Mouse (Mus musculus) embryo, embryonic 11 days (tissue): ENCODE results near the gene Fgf10.

ENCODE experiments used
- DNase-seq: peaks from one replicate; pipeline ENCODE4 v3.0.0-alpha.2; 2015

Gene Fgf10

GRCm38 (mm10) chr13:118669491-118669890 is at the start of gene Fgf10:
TSS of gene Fgf10 (plus strand) at chr13:118669791.
- DNase-seq: peak; percentile 9

- no peak for DNase-seq
Observed at GRCm38 (mm10) chr13:118629661-118630428, 39.7 kb upstream of the Fgf10 start.

DNA sequence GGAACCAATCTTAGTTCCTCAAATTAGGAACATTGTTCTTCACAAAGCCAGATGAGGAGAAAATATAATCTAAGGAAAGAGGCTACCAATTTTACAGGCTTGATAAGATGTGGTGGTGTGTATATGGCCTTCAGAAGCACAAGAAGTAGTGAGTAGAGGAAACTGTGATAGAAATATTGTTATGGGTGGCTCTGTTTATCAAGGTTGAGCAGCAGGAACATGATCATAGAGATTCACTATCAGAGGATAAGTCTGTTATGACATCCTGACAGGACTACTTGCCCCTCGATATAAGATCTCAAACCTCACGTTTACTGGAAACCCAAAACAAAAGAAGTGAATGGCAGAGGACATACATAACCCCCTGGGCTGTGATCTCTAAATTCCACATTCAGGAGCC is 38.1 kb upstream of the Fgf10 start:
- no peak for DNase-seq

DNA sequence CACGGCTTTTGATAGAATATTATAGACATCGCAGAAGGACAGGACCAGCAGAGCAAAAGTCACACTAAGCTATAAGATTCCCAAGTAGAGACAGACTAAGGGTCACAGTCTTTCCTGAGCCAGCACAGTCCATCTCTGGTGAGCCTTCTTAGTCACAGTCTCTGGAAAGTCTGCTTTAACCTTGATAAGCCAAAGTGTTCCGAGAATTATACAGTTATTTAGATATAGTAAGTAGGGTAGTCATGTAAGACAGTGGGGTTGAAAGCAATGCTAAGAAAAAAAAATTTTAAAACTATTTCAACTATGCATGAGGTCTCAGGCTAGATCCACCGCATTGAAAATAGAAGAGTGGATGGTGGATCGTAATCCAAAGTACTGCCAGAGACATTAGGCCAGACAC is 33.5 kb upstream of the Fgf10 start:
- DNase-seq: no peak

DNA sequence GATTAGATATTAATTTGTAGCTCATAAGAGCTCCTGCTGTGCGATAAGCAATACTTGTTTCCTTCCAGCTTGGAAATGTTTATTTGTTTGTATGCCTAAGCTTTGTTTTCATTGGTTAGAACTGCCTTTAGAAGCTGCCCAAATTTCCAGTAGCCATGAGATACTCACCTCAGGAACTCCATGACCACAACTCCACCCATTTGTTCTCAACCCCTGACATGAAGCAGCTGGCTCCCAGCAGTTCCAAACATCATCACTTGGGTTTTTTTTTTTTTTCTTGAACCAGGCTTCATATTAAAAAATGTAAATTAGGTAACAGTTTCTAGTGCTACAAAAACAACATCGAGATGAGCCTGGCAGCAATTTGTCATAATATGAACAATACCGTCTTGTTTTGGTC is 27.0 kb upstream of the Fgf10 start:
- DNase-seq: no peak

GRCm38 (mm10) chr13:118643138-118643537 is 26.5 kb upstream of the Fgf10 start:
- no peak for DNase-seq

DNA sequence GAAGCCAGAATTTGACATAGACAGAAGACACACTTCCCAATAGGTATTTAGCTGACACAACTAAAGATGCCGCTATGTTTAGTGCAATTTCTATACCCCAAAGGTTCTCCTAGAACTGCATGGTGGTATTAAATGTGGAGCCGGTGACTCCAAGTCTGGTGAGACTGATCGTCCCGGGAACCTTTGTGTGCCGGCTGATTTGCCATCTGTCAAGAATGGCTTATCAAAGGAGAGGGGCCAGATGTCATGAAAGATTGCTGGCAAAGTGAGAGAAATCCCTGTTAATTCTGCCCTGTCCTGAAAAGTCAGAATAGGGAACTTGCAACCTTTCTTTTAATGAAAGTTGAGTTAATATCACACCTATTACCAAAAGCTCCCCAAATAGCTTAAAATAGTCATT is 12.6 kb upstream of the Fgf10 start:
- no peak for DNase-seq

GRCm38 (mm10) chr13:118658031-118658430 is 11.6 kb upstream of the Fgf10 start:
- DNase-seq: no peak

GRCm38 (mm10) chr13:118658608-118659326 is 10.8 kb upstream of the Fgf10 start:
- no peak for DNase-seq

- DNase-seq: no peak
Observed at GRCm38 (mm10) chr13:118661664-118662063, 7.9 kb upstream of the Fgf10 start.

GRCm38 (mm10) chr13:118664901-118665300 is 4.7 kb upstream of the Fgf10 start:
- no peak for DNase-seq

DNA sequence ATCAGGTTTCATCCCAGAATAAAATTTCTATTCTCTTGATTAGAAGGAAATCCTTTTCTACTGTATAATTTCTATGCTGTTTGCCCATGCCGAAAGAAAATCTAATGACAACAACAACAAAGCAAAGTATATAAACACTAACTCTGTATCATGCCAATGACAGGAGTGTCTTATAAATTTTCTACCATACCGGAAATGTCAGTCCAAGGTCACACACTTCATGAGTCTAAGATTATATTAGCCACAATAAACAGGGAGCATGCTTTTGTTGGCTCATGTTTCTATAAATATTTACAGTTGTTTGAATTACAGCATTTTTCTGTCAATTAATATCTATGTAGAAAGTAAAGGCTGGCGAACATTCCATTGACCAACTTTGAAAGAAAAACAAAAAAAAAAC is 9.6 kb downstream of the Fgf10 start:
- no peak for DNase-seq

DNA sequence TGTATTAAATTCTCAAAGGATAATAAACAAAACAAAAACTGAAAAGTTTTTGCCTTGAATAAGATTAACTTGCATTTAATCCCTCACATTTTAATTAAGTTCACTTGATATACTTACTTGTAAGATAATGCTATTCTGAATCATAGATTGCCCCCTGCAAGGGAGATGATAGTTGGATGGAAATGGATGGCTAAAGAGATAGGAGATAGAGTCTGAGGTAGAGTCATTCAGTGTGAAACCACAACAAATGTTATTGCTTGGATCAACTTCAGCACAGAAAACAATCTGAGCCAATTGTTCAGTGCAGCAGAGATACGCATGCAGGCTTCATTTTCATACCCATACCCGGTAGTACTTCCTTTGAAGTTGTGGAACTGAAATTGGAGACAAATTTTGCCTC is 23.5 kb downstream of the Fgf10 start:
- DNase-seq: no peak

GRCm38 (mm10) chr13:118695103-118695502 is 25.5 kb downstream of the Fgf10 start:
- DNase-seq: no peak

DNA sequence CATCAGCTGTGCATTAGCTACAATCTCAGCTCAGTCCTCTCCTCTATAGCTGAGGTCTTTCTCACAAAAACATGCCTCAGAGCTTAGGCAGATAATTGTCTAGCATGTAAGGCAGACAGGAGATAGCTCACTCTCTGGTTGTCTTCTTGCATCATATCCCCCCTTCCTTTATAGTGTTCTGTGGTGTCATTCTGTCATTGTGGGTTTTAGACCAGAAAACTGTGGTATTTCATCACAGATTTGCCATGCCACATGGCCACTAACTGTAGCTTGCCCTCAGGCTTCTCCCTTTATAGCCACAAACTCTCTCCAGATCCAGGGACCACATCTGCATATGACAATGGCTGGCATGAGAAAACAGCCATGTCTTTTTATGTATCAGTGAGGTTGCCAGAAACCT is 34.1 kb downstream of the Fgf10 start:
- DNase-seq: no peak

- DNase-seq: no peak
Observed at GRCm38 (mm10) chr13:118705716-118706115, 36.1 kb downstream of the Fgf10 start.

DNA sequence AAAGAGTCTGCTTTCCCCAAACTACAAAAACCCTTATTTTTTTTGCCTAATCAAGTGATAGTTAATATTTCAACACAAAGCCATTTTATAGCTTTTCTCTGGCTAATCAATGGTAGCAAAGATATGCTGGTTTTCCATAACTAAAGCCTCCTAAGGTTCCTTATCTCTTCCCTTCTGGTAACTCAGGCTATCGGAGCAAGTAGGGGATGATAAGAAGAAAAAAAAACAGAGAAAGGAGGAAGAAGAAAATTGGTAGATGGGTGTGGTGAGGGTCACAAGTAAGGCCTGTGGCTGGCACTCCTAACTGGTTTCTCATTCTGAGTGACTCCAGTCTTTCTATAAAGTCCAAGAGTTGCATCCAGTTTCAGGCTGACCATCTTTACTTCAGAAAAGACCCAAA is 40.3 kb downstream of the Fgf10 start:
- DNase-seq: no peak

- DNase-seq: peak; percentile 34
Observed at GRCm38 (mm10) chr13:118713626-118714150, 44.1 kb downstream of the Fgf10 start.

DNA sequence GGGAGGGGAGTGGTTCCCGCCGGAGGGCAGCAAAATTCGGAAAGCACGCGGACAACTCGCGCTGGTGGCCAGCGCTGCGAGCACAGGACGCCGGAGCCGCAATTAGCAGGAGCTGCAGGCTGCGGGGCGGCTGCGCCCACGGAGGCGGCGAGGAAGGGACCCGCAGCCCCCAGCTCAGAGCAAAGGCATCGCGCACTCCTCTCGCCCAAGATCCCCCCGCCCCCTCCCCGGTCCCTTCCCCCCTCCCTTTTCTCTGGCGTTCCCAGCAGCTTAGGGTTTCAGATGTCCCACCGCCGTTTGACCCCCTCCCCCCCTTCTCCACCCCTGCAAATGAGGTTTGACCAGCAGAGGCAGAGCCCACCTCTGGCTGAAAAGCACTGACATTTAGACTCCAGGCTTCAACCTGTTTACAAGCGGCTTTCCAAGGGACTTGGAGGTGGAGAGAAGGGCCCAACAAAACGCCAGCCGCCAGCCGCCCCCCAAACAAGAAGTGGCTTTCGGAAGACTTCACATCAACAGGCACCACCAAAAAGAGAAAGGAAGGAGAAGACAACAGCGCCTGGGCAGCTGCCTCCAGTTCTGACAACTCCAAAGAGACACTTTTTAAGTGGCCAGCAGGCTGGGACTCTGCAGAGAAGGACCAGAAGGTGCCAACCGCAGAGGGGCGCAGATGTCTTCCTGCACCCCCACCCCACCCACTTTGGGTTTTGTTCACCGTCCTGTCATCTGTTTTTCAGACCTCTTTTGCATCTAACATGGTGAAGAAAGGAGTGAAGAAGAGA is 44.9 kb downstream of the Fgf10 start:
- peak; percentile 79 for DNase-seq

DNA sequence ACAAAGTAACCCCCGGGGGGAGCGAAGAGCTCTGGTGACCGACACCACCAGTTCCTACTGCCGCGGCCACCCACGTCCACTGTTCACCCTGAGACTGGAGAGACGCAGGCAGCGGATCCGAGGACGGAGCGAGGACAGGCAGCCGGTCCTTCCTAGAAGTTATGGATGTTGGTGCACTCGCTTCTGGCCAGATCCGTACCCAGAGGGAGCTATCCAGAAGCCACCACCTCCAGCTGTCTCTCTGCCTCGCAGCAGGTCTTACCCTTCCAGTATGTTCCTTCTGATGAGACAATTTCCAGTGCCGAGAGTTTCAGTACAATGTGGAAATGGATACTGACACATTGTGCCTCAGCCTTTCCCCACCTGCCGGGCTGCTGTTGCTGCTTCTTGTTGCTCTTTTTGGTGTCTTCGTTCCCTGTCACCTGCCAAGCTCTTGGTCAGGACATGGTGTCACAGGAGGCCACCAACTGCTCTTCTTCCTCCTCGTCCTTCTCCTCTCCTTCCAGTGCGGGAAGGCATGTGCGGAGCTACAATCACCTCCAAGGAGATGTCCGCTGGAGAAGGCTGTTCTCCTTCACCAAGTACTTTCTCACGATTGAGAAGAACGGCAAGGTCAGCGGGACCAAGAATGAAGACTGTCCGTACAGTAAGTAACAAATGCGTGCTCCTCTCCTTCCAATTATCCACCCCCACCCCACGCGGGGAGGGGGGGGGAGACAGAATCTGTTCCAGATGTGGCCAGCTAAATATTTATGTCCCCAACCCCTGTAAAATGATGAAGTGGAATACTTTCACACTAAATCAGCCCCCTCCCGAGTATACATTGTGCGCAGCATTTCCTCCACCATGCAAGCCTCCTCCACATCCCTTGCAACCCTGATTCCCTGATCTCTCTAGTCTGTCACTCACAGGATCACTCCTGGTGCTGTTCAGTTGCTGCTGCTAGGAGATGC is 45.8 kb downstream of the Fgf10 start:
- peak; percentile 58 for DNase-seq

DNA sequence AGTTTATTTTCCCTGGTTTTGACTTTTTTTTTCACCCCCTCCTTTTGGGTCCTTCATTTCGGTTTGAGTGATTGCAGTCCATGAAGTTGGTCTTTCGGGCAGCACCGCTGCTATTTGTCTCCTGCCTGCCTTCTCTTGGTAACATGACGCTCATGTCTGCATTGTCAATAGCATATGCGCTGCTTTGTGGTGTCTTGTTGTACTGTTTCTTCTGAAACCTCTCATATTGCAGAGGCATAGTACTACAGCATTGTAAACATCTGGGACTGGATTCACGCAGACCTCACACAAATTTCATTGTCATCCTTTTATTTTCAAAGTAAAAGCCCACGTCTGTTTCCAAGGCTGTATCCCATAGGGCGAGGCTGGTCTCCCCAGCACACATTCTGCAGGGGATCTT is 46.7 kb downstream of the Fgf10 start:
- no peak for DNase-seq

DNA sequence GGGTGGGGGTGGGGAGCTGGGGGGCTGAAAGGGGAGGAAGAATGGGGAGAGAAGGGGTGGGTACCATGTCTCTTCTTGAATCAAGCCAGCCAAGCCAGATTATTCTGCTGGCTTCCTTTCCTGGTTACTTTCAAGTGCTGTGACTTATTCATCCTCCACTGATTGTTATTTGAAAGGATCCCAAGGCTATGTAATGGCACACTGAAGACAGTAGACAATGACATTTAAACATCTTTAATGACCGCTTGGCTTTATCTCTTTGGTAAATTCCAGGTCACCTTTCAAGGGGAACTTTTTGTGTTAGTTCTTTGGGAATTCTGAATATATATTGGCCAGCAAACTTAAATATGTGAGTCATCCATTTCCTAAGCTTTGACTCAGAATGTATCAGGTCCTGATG is 47.1 kb downstream of the Fgf10 start:
- no peak for DNase-seq
